Mouse (Mus musculus) erythroblast, embryonic 14.5 days (primary cell): ENCODE measurements around the gene Prmt7.

Source experiments
- GATA1 ChIP-seq: IDR thresholded peaks from 2 replicates; pipeline ENCODE4 v1.6.1; 2012; ENCODE audit warnings: low read length, inconsistent platforms, mixed read lengths
- TAL1 ChIP-seq: IDR thresholded peaks from 3 replicates; pipeline ENCODE4 v1.6.1; 2012; ENCODE audit warnings: low read length, inconsistent platforms, mixed read lengths

GRCm38 (mm10) chr8:106210821-106211345 lies at the start of gene Prmt7, which contains the start of gene Slc7a6os:
- TF ChIP-seq TAL1 (no peak), GATA1 (no peak)
